Mouse (Mus musculus) heart, adult 2 months (tissue): ENCODE results near the gene Art3. TPM values are rescaled to one million over a fixed set of nuclear protein-coding genes. Genes with fewer than 3 reads are reported as not detected.
A peak's percentile ranks its signal among the peaks of the same experiment; 100 is the strongest.

ENCODE experiments used
- DNase-seq, 2 experiments: peaks; one replicate each; pipeline ENCODE4 v3.0.0; 2021
- H3K27ac ChIP-seq: fragments of 200-600 bp; 2 replicates; pipeline ENCODE4 v1.8.1; 2022
- H3K27me3 ChIP-seq: fragments of 200-500 bp; 2 replicates; pipeline ENCODE4 v1.6.1; 2012; ENCODE audit warnings: mild to moderate bottlenecking, low read length, inconsistent platforms, mixed read lengths; ENCODE audit not compliant: control insufficient read depth, insufficient read depth
- H3K36me3 ChIP-seq: fragments of 200-500 bp; 2 replicates; pipeline ENCODE4 v1.6.1; 2012; ENCODE audit warnings: low read length, inconsistent platforms; ENCODE audit not compliant: control insufficient read depth, insufficient read depth
- H3K4me1 ChIP-seq: fragments of 200-500 bp; 2 replicates; pipeline ENCODE4 v1.6.1; 2011; ENCODE audit warnings: low read length; ENCODE audit not compliant: control insufficient read depth, insufficient read depth
- H3K4me3 ChIP-seq: fragments of 200-600 bp; 2 replicates; pipeline ENCODE4 v1.8.1; 2022
- H3K79me2 ChIP-seq: fragments of 200-500 bp; replicated peaks from 2 replicates; pipeline ENCODE4 v1.6.1; 2012; ENCODE audit warnings: mild to moderate bottlenecking, inconsistent platforms, low read length, moderate library complexity, mixed read lengths; ENCODE audit not compliant: control insufficient read depth, insufficient read depth
- H3K9ac ChIP-seq: fragments of 200-500 bp; 2 replicates; pipeline ENCODE4 v1.6.1; 2012; ENCODE audit warnings: low read depth, mild to moderate bottlenecking, control low read depth, inconsistent platforms, low read length, mixed read lengths
- CTCF ChIP-seq: fragments of 200-600 bp; IDR thresholded peaks from 2 replicates; pipeline ENCODE4 v1.8.1; 2022; ENCODE audit warnings: antibody characterized with exemption, mild to moderate bottlenecking, moderate library complexity
- EP300 ChIP-seq: fragments of 200-500 bp; IDR thresholded peaks from 2 replicates; pipeline ENCODE4 v1.6.1; 2011; ENCODE audit warnings: low read depth, low read length, control low read depth; ENCODE audit not compliant: insufficient read depth
- POLR2A ChIP-seq: fragments of 200-500 bp; IDR thresholded peaks from 2 replicates; pipeline ENCODE4 v1.6.1; 2011; ENCODE audit warnings: mild to moderate bottlenecking, low read depth, low read length, control low read depth; ENCODE audit not compliant: insufficient read depth
- WGBS: fragments of 180-500 bp; shearing (Covaris S2); methylation state at CpG from one replicate; pipeline ENCODE4 v1.1.7; 2018; 5-methylcytosine and 5-hydroxymethylcytosine counted together
- intact Hi-C: fragments of 180-260 bp; cut with DNase I; formaldehyde crosslinking; loops from one replicate; pipeline ENCODE4 v1.15.1; 2025
- polyA plus RNA-seq: library from polyadenylated mRNA; depleted of rRNA; stranded (reverse); fragments of >200 nt; gene quantifications from 2 replicates; pipeline ENCODE4 v1.2.3, GENCODE M21; 2012
- total RNA-seq, 2 experiments: library from RNA; stranded (reverse); gene quantifications; 2 replicates each; pipeline ENCODE4 v1.2.3; 2021

Art3 gene
- total and polyA plus RNA-seq, 3 experiments: 268 to 797 (median 622) TPM

DNA sequence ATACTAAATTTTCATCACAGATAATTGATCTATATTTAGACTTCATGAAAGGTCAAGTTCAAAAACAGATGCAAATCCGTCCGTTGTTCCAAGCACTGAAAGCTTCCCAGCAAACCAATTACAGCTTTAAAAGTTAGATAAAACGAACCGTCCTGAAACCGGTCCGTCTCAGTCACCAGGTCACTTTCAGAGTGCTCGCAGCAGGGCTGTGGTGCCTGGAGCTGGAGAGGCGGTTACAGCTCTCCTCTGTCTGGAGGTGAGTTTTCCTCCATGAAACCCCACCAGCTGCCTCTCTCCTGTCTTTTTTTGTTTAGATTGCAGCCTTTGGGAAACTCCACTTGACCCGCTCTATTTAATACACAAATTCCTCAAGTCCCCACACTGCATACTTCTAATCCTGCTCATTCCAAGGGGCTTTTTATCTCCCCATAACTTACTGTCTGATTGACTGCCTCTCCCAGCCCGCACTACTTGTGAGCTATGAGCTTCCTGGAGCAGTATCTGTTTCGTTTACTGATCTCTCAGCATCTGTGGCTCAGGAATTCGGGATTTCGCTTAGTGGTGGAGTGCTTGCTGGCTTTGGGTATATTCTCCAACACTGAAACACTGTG, 45.3 kb downstream of the Art3 start:
- intact Hi-C loops: no loop called here
- peak overlapping the region; percentile 91 for H3K27ac ChIP-seq

DNA sequence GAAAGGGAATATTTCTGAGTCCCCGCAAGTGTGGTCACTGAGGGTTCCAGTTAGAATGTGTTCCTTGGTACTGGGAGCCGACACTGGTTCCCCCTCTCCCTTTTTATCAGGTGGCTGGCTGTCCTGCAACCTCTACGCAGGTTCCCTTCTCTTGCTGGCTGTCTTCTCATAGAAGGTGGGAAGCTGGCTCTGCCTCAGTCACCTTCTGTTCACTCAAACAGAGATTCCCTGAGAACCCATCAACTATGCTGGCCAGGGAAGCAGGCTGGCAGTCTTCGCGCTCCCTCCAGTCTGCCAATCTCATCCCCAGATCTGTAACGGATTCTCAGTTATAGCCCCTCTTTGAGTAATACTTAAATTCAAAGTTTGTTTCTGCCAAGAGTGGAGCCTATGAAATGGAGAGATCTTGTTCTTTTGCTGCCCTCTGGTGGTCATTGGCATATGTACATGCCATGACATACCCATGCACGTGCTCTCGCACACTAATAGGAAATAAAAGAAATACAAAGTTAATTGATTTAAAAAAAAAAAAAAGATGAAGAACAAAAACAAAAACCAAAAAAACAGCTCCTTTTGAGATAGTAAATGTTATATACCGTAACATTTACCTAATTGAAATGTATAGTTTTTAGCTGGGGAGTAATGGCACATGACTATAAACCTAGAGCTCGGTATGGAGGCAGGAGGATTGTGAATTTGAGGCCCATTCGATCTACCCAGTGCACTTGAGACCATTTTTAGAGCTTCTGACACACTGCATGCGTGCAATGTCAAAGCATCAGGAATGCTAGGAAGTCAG, 50.1 kb downstream of the Art3 start:
- no peaks in the 10 kb centered on the region for H3K36me3 ChIP-seq
- H3K9ac ChIP-seq: peak overlapping the region; percentile 51; the same call in 1 of the 2 replicates
- no peak overlapping the region for H3K27ac ChIP-seq
- no peak overlapping the region for H3K4me3 ChIP-seq
- DNase-seq: peak; percentile 71 to 73
- H3K27me3 ChIP-seq: no peaks in the 10 kb centered on the region
- no peak for TF ChIP-seq POLR2A
- TF ChIP-seq EP300: 0 out of 2 replicates have a peak, but pooled peaks have one; percentile 40
- TF ChIP-seq CTCF: peak; percentile 93
- intact Hi-C loops: loop anchor here (1.0 to 5.0 kb wide), 2 partner anchors 69 to 189 kb away; no protein-coding TSS in a partner anchor
- peaks cover 8% of the 10 kb centered on the region for H3K4me1 ChIP-seq
- no peaks in the 10 kb centered on the region; the same call in none of the 2 replicates for H3K79me2 ChIP-seq
- WGBS: 28% methylated on average over 12 of the region's 12 CpGs

More for the DNA sequence above, 45.3 kb downstream of the Art3 start:
- TF ChIP-seq CTCF: no peak
- TF ChIP-seq POLR2A: peak; percentile 56
- no peak for TF ChIP-seq EP300
- no peak for DNase-seq
- Histone ChIP-seq H3K9ac (peak overlapping the region; percentile 36), H3K4me3 (peak overlapping the region; percentile 42), H3K4me1 (peaks cover 13% of the 10 kb centered on the region), H3K36me3 (no peaks in the 10 kb centered on the region; the same call in 1 of the 2 replicates), H3K27me3 (no peaks in the 10 kb centered on the region), H3K79me2 (no peaks in the 10 kb centered on the region; the same call in none of the 2 replicates)
- WGBS: 23% methylated on average over 13 of the region's 13 CpGs

DNA sequence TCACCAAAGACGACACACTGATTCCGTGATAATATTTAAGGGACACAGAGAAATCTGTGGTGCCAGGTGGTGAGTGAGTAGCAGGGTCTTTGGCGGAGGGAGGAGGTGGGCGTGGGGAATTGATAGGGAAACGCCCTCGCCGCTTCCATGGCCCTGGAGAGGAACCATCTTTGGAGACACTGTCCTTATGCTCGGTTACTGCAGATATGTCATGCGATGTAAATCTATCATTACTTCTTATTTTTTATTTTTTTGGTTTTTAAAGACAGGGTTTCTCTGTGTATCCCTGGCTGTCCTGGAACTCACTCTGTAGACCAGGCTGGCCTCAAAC, 50.7 kb downstream of the Art3 start:
- TF ChIP-seq POLR2A (no peak), EP300 (no peak), CTCF (no peak)
- Histone ChIP-seq H3K4me1 (peaks cover 7% of the 10 kb centered on the region), H3K36me3 (no peaks in the 10 kb centered on the region), H3K27me3 (no peaks in the 10 kb centered on the region), H3K27ac (no peak overlapping the region), H3K9ac (no peak overlapping the region), H3K79me2 (no peaks in the 10 kb centered on the region; the same call in 1 of the 2 replicates), H3K4me3 (no peak overlapping the region)
- intact Hi-C loops: loop anchor here (5.0 kb wide), 1 partner anchor 190 kb away; no protein-coding TSS in a partner anchor
- WGBS: 69% methylated on average over 9 of the region's 9 CpGs
- no peak for DNase-seq

DNA sequence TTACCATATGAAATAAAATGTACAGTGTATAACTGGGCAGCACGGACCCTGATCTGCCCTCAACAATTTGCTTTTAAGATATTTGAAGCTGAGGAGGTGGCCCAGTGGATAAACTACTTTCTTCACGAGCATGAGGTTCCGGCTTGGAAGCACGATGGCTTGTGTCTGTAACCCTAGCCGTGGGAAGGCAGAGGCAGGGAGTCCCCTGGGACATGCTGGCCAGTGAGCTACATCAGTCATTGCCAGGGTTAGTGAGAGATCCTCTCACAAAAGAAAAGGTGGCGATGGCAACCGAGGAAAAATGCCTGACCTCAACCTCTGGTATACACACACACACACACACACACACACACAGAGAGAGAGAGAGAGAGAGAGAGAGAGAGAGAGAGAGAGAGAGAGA, 52.1 kb downstream of the Art3 start:
- no peaks in the 10 kb centered on the region; the same call in 1 of the 2 replicates for H3K79me2 ChIP-seq
- no peak overlapping the region for H3K4me3 ChIP-seq
- H3K9ac ChIP-seq: no peak overlapping the region
- H3K27ac ChIP-seq: no peak overlapping the region
- 56% methylated on average over 7 of the region's 7 CpGs for WGBS
- no peaks in the 10 kb centered on the region for H3K27me3 ChIP-seq
- TF ChIP-seq CTCF (no peak), EP300 (no peak), POLR2A (no peak)
- no peak for DNase-seq
- no peaks in the 10 kb centered on the region for H3K36me3 ChIP-seq
- intact Hi-C loops: loop anchor here (2.0 to 5.0 kb wide), 2 partner anchors 15 to 191 kb away; no protein-coding TSS in a partner anchor
- peaks cover 6% of the 10 kb centered on the region for H3K4me1 ChIP-seq

DNA sequence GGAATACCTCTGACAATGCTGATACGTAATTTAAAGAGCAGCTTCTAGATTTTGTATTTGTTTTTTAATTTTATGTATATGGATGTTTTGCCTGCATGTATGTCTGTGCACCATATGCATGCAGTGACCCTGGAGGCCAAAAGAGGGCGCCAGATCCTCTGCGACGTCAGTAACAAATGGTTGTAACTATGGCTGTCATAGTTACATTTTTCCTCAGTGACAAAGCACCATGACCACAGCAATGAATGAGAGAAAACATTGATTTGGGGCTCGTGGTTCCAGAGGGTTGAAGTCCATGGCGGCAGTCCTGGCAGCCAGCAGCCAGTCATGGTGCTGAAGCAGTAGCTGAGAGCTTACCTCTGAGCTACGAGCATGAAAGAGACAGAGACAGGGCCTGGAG, 53.2 kb downstream of the Art3 start:
- Histone ChIP-seq H3K36me3 (peaks cover 2% of the 10 kb centered on the region), H3K4me3 (no peak overlapping the region), H3K9ac (no peak overlapping the region), H3K4me1 (peaks cover 6% of the 10 kb centered on the region), H3K27me3 (no peaks in the 10 kb centered on the region), H3K27ac (no peak overlapping the region; the same call in 1 of the 2 replicates), H3K79me2 (no peaks in the 10 kb centered on the region; the same call in 1 of the 2 replicates)
- DNase-seq: no peak
- TF ChIP-seq CTCF (peak; percentile 77), EP300 (no peak)
- intact Hi-C loops: loop anchor here (2.0 to 5.0 kb wide), 2 partner anchors 14 to 193 kb away; no protein-coding TSS in a partner anchor
- WGBS: 68% methylated on average over 7 of the region's 7 CpGs

DNA sequence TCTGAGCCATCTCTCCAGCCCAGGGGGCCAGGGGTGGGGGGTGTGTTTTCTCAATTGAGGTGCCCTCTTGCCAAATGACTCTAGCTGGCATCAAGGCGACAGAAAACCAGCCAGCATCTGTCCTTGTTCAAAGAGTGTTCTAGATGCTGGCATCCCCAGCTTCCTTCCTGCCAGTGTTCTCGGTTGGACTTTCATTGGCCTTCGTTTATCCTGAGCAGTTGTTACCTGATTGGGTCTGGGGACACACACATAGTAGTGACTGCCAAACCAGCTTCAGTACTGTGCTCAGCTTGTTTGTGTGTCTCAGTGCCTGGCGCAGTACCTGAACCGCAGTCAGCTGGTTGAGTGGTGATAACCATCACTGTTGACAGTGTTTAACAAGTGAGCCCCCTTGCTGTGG, 54.5 kb downstream of the Art3 start:
- WGBS: 37% methylated on average over 5 of the region's 5 CpGs
- Histone ChIP-seq H3K79me2 (no peaks in the 10 kb centered on the region; the same call in 1 of the 2 replicates), H3K27me3 (no peaks in the 10 kb centered on the region), H3K27ac (peak overlapping the region; percentile 86), H3K4me1 (peaks cover 6% of the 10 kb centered on the region), H3K36me3 (peaks cover 4% of the 10 kb centered on the region), H3K4me3 (no peak overlapping the region), H3K9ac (no peak overlapping the region)
- intact Hi-C loops: no loop called here
- TF ChIP-seq POLR2A (no peak), CTCF (no peak), EP300 (peak; percentile 47; the same call in 1 of the 2 replicates)
- peak in 1 of 2 experiments; percentile 46 for DNase-seq
